Mouse (Mus musculus) brown adipose tissue, adult 24 weeks (tissue): ENCODE results near the gene Epb41l5. TPM values are rescaled to one million over a fixed set of nuclear protein-coding genes. Genes with fewer than 3 reads are reported as not detected.

Source experiments
- H3K27ac ChIP-seq: fragments of 200-500 bp; replicated peaks from 2 replicates; pipeline ENCODE4 v1.5.1; 2012; ENCODE audit warnings: low read depth, mild to moderate bottlenecking, low read length
- H3K4me1 ChIP-seq: fragments of 200-500 bp; 2 replicates; pipeline ENCODE4 v1.6.1; 2012; ENCODE audit warnings: low read length, mixed read lengths; ENCODE audit not compliant: control insufficient read depth, insufficient read depth, insufficient read length
- H3K4me3 ChIP-seq: fragments of 200-500 bp; 2 replicates; pipeline ENCODE4 v1.5.1; 2012; ENCODE audit warnings: low read depth, mild to moderate bottlenecking, low read length, moderate library complexity; ENCODE audit not compliant: insufficient read depth
- polyA plus RNA-seq: library from polyadenylated mRNA; stranded (reverse); fragments of >200 nt; gene quantifications from 2 replicates; pipeline ENCODE4 v1.2.4, GENCODE M21; 2012; ENCODE audit not compliant: missing spikeins, insufficient read depth, insufficient read length

Gene Epb41l5
- 4.2 and 8.0 TPM in 2 replicates for polyA plus RNA-seq

DNA sequence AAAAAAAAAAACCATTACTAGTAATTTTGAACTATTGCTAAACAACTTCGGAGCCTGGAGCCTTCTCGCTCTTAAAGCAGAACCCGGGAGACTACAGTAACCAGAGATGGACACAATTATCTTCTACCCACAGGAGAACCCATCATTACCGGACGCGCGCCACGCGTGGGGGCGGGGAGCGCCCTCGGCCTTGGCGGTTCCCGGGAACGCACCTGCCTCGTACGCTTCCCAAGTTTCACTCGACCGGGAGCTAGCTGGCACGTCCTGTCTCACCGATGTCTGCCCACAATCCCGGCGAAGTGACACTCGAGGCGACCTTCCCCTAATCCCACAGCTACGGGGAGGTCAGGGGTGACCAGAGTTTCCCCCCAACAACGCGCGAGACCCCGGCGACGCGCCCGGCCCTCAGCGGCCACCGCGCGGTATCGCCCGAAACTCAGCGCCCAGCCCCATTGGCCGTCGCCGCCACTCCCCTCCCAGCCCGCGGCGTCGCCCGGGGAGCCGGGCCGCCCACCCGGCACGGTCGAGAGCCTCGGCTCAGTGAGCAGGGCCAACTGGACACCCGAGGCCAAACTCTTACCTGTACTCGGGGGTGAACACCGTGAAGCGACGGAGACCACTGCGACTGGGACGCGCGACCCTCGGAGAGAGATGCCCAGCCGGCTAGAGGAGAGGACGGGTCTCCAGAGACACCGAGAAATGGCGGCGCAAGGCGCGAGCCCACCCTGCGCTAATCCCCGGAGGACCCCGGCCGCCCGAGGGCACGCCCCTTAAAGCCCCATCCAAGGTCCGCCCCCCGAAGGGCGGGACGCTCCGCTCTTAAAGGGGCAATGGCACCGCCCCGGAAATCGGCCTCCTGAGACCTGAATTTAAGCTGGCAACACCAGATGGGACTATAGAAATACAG, at the start of gene Epb41l5:
Gene Epb41l5 (minus strand): TSS at position 796 of the 907 bp plus-strand sequence.
- H3K27ac ChIP-seq = peak within 1 kb of the TSS; percentile 40; the same call in 1 of the 2 replicates
- peak within 1 kb of the TSS; percentile 98 for H3K4me3 ChIP-seq
- no peaks in the 10 kb centered on the region for H3K4me1 ChIP-seq

- no peaks in the 10 kb centered on the region for H3K4me1 ChIP-seq
Measured at GRCm38 (mm10) chr1:119696860-119697259, 48.1 kb upstream of the Epb41l5 start.

DNA sequence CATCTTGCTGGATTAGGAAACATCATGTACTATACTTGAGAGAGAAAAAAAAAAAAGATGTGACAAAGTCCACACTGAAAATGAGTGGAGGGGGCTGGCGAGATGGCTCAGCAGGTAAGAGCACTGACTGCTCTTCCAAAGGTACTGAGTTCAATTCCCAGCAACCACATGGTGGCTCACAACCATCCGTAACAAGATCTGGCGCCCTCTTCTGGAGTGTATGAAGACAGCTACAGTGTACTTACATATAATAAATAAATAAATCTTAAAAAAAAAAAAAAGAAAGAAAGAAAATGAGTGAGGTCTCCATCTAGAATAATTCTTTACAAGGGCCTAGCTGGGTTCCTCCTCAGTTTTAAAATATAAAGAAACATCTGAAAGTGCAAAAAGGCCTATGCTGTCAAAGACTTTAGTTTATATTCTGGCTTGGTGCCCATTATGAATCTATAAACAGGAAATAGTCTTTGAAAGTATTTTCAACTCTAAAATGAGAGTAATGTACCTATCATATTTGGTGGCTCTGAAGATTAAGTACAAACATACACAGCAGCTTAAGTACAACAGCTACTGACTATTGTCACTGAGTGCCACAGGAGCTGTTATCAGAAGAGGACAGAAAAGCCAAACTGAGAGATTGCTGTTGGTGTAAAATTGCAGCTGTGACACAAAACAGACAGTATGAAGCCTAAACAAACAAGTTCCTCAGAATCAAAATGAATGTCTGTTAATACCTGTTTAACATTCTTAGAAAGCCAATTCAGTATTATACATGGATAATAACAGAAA, 37.2 kb upstream of the Epb41l5 start:
- Histone ChIP-seq H3K4me1 (no peaks in the 10 kb centered on the region), H3K27ac (no peak overlapping the region), H3K4me3 (no peak overlapping the region)

More at GRCm38 (mm10) chr1:119696860-119697259, 48.1 kb upstream of the Epb41l5 start:
- Histone ChIP-seq H3K4me3 (no peak overlapping the region), H3K27ac (no peak overlapping the region)

GRCm38 (mm10) chr1:119681663-119682213, 32.9 kb upstream of the Epb41l5 start:
- Histone ChIP-seq H3K4me3 (no peak overlapping the region), H3K4me1 (no peaks in the 10 kb centered on the region), H3K27ac (no peak overlapping the region)

DNA sequence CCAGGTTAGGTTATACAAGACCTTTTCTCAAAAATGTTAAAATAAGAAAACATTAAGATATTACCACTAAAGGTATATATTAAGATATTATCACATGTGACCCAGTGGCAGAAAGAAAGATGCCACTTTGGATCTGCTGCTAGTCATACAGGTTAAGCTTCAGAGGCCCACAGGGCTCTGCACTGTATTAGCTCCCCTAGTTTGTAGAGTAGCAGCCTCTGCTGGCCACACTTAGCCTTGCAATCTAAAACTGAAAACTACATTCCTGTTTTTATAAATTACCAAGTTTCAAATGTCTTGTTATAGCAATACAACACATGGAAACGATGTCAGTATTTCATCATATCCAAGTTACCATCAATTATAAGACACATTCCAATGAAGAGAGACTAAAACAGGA, 26.2 kb upstream of the Epb41l5 start:
- H3K4me1 ChIP-seq = no peaks in the 10 kb centered on the region
- no peak overlapping the region for H3K27ac ChIP-seq
- no peak overlapping the region for H3K4me3 ChIP-seq

DNA sequence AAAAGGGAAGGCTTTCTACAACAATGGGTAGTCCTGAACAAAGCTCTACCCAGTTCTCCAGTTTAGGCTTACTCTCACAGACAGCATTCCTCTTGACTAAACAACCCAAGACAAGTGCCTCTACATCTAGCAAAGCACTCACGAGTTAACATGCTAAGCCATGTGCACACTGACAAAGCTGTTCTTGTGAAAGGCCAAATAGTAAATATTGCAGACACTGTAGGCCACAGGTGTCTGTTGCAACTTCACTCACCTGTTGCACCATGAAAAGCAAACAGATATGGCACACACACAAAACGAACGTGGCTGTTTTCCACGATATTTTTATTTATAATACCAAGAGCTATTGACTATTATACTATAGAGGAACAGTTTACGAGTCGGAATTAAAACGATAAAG, 18.1 kb upstream of the Epb41l5 start:
- Histone ChIP-seq H3K27ac (no peak overlapping the region), H3K4me3 (no peak overlapping the region), H3K4me1 (no peaks in the 10 kb centered on the region)

GRCm38 (mm10) chr1:119654307-119654706, 5.5 kb upstream of the Epb41l5 start:
- H3K4me3 ChIP-seq = no peak overlapping the region
- H3K27ac ChIP-seq = no peak overlapping the region
- H3K4me1 ChIP-seq = no peaks in the 10 kb centered on the region

DNA sequence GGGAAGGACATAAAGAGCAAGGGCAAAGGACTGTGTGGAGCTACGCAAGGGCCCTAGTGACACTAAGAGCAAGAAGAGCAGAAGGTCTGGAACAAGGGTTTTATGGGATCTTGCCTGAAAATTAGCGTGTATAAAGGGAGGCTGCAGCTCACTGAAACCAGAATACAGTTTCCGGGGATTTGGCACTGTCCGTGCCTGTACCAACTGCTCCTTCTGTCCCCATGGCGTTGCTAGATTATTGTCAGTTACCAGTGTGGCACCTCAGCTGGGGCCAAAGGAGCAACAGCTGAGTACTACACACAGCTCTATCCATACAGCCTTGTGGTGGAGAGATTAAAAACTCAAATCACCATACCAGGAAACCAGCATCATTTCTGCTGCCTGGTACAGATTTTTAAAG, 1.6 kb upstream of the Epb41l5 start:
- no peaks in the 10 kb centered on the region for H3K4me1 ChIP-seq
- H3K27ac ChIP-seq = no peak overlapping the region
- no peak overlapping the region for H3K4me3 ChIP-seq

DNA sequence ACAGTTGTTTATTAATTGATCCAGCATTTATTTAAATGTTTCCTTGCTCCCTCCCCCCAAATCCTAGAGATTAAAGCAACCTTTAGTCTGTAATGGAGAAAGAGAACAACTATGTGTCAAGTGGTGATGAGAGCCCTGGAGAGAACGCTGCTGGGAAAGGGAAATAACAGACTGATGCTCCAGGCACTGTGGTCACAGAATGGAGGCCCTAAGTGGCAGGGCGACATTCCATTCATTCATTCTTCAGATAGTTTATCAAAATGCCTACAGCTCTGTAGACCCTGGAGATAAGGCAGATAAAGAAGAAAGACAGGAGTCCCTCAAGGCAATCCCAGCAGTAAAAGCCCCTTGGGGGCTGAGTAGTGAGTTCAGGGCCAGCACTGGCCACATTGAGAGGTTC, 827 bp upstream of the Epb41l5 start:
- Histone ChIP-seq H3K27ac (no peak overlapping the region), H3K4me3 (no peak overlapping the region), H3K4me1 (no peaks in the 10 kb centered on the region)

GRCm38 (mm10) chr1:119646356-119646755, 2.4 kb downstream of the Epb41l5 start:
- Histone ChIP-seq H3K27ac (no peak overlapping the region), H3K4me1 (no peaks in the 10 kb centered on the region), H3K4me3 (no peak overlapping the region)

DNA sequence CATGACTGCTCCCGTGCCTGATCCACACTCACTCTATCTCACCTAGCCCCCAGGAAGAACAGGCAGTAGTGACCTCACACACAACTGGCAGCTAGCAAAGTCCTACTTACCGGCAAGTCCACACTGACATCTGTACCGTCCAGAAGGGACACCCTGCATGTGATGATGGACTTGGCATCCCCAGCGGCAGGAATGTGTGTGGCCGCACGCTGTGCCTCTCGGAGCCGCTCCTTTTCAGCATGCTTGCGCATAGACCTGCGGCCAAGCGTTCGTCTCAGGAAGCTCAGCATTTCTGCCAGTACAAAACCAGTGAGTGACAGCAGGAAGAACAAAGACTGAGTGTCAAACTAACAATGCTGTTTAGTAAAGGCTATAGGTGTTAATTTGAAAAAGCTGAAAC, 6.4 kb downstream of the Epb41l5 start:
- no peak overlapping the region for H3K27ac ChIP-seq
- H3K4me1 ChIP-seq = no peaks in the 10 kb centered on the region
- no peak overlapping the region for H3K4me3 ChIP-seq

GRCm38 (mm10) chr1:119641090-119641812, 7.5 kb downstream of the Epb41l5 start:
- Histone ChIP-seq H3K4me3 (no peak overlapping the region), H3K27ac (no peak overlapping the region; the same call in 1 of the 2 replicates), H3K4me1 (no peaks in the 10 kb centered on the region)

DNA sequence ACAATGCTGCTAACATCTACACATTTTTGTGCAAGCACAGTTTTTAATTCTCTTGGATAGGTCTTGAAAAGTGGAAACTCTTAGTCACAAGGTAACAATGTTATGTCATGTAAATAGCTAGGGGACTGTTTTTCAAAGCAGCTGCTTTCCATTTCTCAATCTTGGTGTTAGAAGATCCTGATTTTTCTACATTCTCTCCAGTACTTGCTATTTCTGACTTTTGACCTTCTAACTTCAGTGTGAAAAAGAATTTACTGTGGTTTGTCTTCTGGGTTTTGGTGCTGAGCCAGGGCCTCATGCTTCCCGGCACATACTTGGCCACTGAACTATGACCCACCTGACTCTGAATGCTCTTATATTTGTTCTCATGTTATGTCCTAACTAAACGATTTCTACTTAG, 8.8 kb downstream of the Epb41l5 start:
- Histone ChIP-seq H3K4me1 (no peaks in the 10 kb centered on the region), H3K4me3 (no peak overlapping the region), H3K27ac (peak overlapping the region; percentile 5; the same call in 1 of the 2 replicates)

- Histone ChIP-seq H3K27ac (no peak overlapping the region), H3K4me3 (no peak overlapping the region), H3K4me1 (no peaks in the 10 kb centered on the region)
Measured at GRCm38 (mm10) chr1:119637188-119638023, 11.4 kb downstream of the Epb41l5 start.
